In genomic region chr7:118973377-118973776, GRCm38 (mm10) we compare ENCODE assay signal across 26 mouse cellular contexts. TPM values are rescaled to one million over a fixed set of nuclear protein-coding genes. Genes with fewer than 3 reads are reported as not detected.
A peak's percentile ranks its signal among the peaks of the same experiment; 100 is the strongest.
DNase-seq lines count a peak whose midpoint lies in the region; ATAC-seq and TF ChIP-seq lines count a peak whose summit lies in the region.
"Had no signal": no experiment of that assay in that cellular context is flagged by ENCODE, and none has a peak within 500 bp of the region (broad histone marks: within the 10 kb centered on the region; RNA-seq: fewer than 3 reads in every experiment).

No protein-coding gene starts in this region.

- no peaks in the 10 kb centered on the region for H3K27me3 ChIP-seq in hindbrain, embryonic 13.5 days
- H3K27me3 ChIP-seq in hindbrain, postnatal 0 days (ENCODE audit: insufficient read depth, low read length) = no peaks in the 10 kb centered on the region
- no peaks in the 10 kb centered on the region for H3K27me3 ChIP-seq in neural tube, embryonic 13.5 days
- no peaks in the 10 kb centered on the region for H3K27me3 ChIP-seq in intestine, postnatal 0 days (replicated peaks; ENCODE audit: control insufficient read depth, insufficient read depth, low read length)
- H3K27me3 ChIP-seq: embryonic facial prominence, embryonic 15.5 days; intestine, embryonic 15.5 days had no signal

- peak overlapping the region; percentile 66 for H3K27ac ChIP-seq in hindbrain, embryonic 13.5 days
- no peak overlapping the region; the same call in 1 of the 2 replicates for H3K27ac ChIP-seq in hindbrain, postnatal 0 days
- peak overlapping the region; percentile 13; the same call in 1 of the 2 replicates for H3K27ac ChIP-seq in neural tube, embryonic 13.5 days (replicated peaks)
- no peak overlapping the region for H3K27ac ChIP-seq in intestine, postnatal 0 days (ENCODE audit: low read depth, low read length)
- H3K27ac ChIP-seq: embryonic facial prominence, embryonic 10.5 days; embryonic facial prominence, embryonic 15.5 days; intestine, embryonic 15.5 days; liver, embryonic 14.5 days; macrophage had no signal

- H3K9me3 ChIP-seq in hindbrain, embryonic 13.5 days = no peaks in the 10 kb centered on the region
- no peaks in the 10 kb centered on the region for H3K9me3 ChIP-seq in hindbrain, postnatal 0 days (ENCODE audit: low read length)
- no peaks in the 10 kb centered on the region for H3K9me3 ChIP-seq in neural tube, embryonic 13.5 days
- no peaks in the 10 kb centered on the region for H3K9me3 ChIP-seq in intestine, postnatal 0 days (ENCODE audit: control insufficient read depth)
- H3K9me3 ChIP-seq: embryonic facial prominence, embryonic 10.5 days; embryonic facial prominence, embryonic 15.5 days; G1E; intestine, embryonic 15.5 days had no signal

- H3K36me3 ChIP-seq in hindbrain, embryonic 13.5 days = peaks cover 15% of the 10 kb centered on the region
- no peaks in the 10 kb centered on the region for H3K36me3 ChIP-seq in hindbrain, postnatal 0 days (ENCODE audit: insufficient read depth, low read length)
- H3K36me3 ChIP-seq in neural tube, embryonic 13.5 days = peaks cover 18% of the 10 kb centered on the region; the same call in 1 of the 2 replicates
- no peaks in the 10 kb centered on the region; the same call in 1 of the 2 replicates for H3K36me3 ChIP-seq in intestine, postnatal 0 days (ENCODE audit: control insufficient read depth, insufficient read depth)
- H3K36me3 ChIP-seq: G1E; intestine, embryonic 15.5 days had no signal

- H3K9ac ChIP-seq in hindbrain, embryonic 13.5 days = no peak overlapping the region
- no peak overlapping the region for H3K9ac ChIP-seq in hindbrain, postnatal 0 days (replicated peaks; ENCODE audit: low read length)
- H3K9ac ChIP-seq in neural tube, embryonic 13.5 days = no peak overlapping the region
- no peak overlapping the region for H3K9ac ChIP-seq in intestine, postnatal 0 days (ENCODE audit: low read depth, low read length)
- H3K9ac ChIP-seq: embryonic facial prominence, embryonic 15.5 days; intestine, embryonic 15.5 days; liver, embryonic 14.5 days had no signal

- no peak overlapping the region for H3K4me2 ChIP-seq in hindbrain, embryonic 13.5 days
- H3K4me2 ChIP-seq in hindbrain, postnatal 0 days (ENCODE audit: low read depth, low read length) = no peak overlapping the region
- H3K4me2 ChIP-seq in neural tube, embryonic 13.5 days = no peak overlapping the region
- H3K4me2 ChIP-seq in intestine, postnatal 0 days (replicated peaks; ENCODE audit: low read depth) = no peak overlapping the region
- H3K4me2 ChIP-seq: embryonic facial prominence, embryonic 15.5 days; heart, embryonic 11.5 days; intestine, embryonic 15.5 days had no signal

- no peak overlapping the region for H3K4me3 ChIP-seq in hindbrain, embryonic 13.5 days
- no peak overlapping the region for H3K4me3 ChIP-seq in hindbrain, postnatal 0 days (ENCODE audit: low read length)
- H3K4me3 ChIP-seq in neural tube, embryonic 13.5 days = no peak overlapping the region
- no peak overlapping the region for H3K4me3 ChIP-seq in intestine, postnatal 0 days (ENCODE audit: low read depth, low read length)
- H3K4me3 ChIP-seq: embryonic facial prominence, embryonic 10.5 days; embryonic facial prominence, embryonic 15.5 days; intestine, embryonic 15.5 days; myocyte had no signal

- 80% methylated on average over 4 of the region's 4 CpGs for WGBS in hindbrain, embryonic 13.5 days
- 74% methylated on average over 4 of the region's 4 CpGs for WGBS in hindbrain, postnatal 0 days
- 91% methylated on average over 4 of the region's 4 CpGs for WGBS in neural tube, embryonic 13.5 days
- WGBS in intestine, postnatal 0 days = 82% methylated on average over 4 of the region's 4 CpGs

- peaks cover 55% of the 10 kb centered on the region for H3K4me1 ChIP-seq in hindbrain, embryonic 13.5 days (replicated peaks)
- peaks cover 25% of the 10 kb centered on the region for H3K4me1 ChIP-seq in hindbrain, postnatal 0 days (ENCODE audit: insufficient read depth, low read length)
- peaks cover 44% of the 10 kb centered on the region for H3K4me1 ChIP-seq in neural tube, embryonic 13.5 days (replicated peaks)
- no peaks in the 10 kb centered on the region for H3K4me1 ChIP-seq in intestine, postnatal 0 days (replicated peaks; ENCODE audit: control insufficient read depth, insufficient read depth, low read length)
- H3K4me1 ChIP-seq: intestine, embryonic 15.5 days had no signal

- no peak for ATAC-seq in hindbrain, embryonic 13.5 days (ENCODE audit: low FRiP score)
- no peak for ATAC-seq in hindbrain, postnatal 0 days
- no peak for ATAC-seq in neural tube, embryonic 13.5 days (ENCODE audit: low read depth)
- no peak for ATAC-seq in intestine, postnatal 0 days
- ATAC-seq: forebrain, embryonic 14.5 days; hindbrain, embryonic 16.5 days; intestine, embryonic 15.5 days had no signal

- TF ChIP-seq CTCF in hindbrain, postnatal 0 days (IDR thresholded peaks at IDR 0.05; ENCODE audit: low read depth) = no peak
- no peak for TF ChIP-seq CTCF in intestine, postnatal 0 days (IDR thresholded peaks at IDR 0.05; ENCODE audit: low read depth)

- peak; percentile 65 for DNase-seq in adrenal gland, adult 2 months
- DNase-seq in adrenal gland, adult 18-20 months (ENCODE audit: low spot score in 2 of 2) = no peak
- DNase-seq in hindbrain, postnatal 0 days (ENCODE audit: low spot score) = no peak
- DNase-seq in neural tube, embryonic 10.5 days (ENCODE audit: extremely low spot score, low spot score) = no peak
- DNase-seq: gastrocnemius, postnatal 36 days; heart, adult 18-20 months; heart, postnatal 4 days; kidney, adult 9 months; kidney, postnatal 10 days; liver; lung, adult 2 months; lung, postnatal 10 days; thymus, postnatal 4 days had no signal

RNA-seq across cellular contexts. Expression of gene Gprc5b, which starts 21.6 kb away (rescaled TPM):
- total RNA-seq in adrenal gland, adult 2 months (2021) = 100 to 1,000 TPM; 117 to 125 TPM
- polyA plus RNA-seq in adrenal gland, adult 2 months (2012; rRNA removed) = 130 and 137 TPM in 2 replicates
- 100 to 1,000 TPM; 143 to 170 TPM for total RNA-seq in adrenal gland, adult 18-20 months (2021)
- 7.9 and 8.1 TPM in 2 replicates for polyA plus RNA-seq in hindbrain, embryonic 13.5 days (2015; fragmentation: Nextera tagmentation; extraction: Ambion mirVana)
- 42.8 and 56.9 TPM in 2 replicates for total RNA-seq in hindbrain, postnatal 0 days (2014; rRNA removed)
- polyA plus RNA-seq in hindbrain, postnatal 0 days (2015; fragmentation: Nextera tagmentation; extraction: Ambion mirVana) = 9.5 and 10.6 TPM in 2 replicates
- 6.9 and 7.0 TPM in 2 replicates for polyA plus RNA-seq in neural tube, embryonic 13.5 days (2015; fragmentation: Nextera tagmentation; extraction: Ambion mirVana)
- polyA plus RNA-seq in intestine, postnatal 0 days (2015; fragmentation: Nextera tagmentation; extraction: Ambion mirVana) = 0.66 and 1.5 TPM in 2 replicates
- polyA plus RNA-seq: G1E had no signal

Comparison
In these comparisons a context has a peak if more than half of its experiments do, and no peak if none do; other contexts are left out.
1. H3K27ac ChIP-seq: peak in hindbrain, embryonic 13.5 days (single experiment) and neural tube, embryonic 13.5 days (single experiment); none in hindbrain, postnatal 0 days (single experiment) and intestine, postnatal 0 days (single experiment).
2. RNA of gene Gprc5b, which starts 21.6 kb away (polyA plus RNA-seq): 130 to 137 TPM in adrenal gland, adult 2 months; 9.5 to 10.6 TPM in hindbrain, postnatal 0 days, 7.9 to 8.1 TPM in hindbrain, embryonic 13.5 days, 6.9 to 7.0 TPM in neural tube, embryonic 13.5 days and 0.66 to 1.5 TPM in intestine, postnatal 0 days; every median in the first group is over 10 times any median in the second.